Mouse (Mus musculus) olfactory bulb, adult 2 months (tissue): ENCODE measurements around the gene Speg.

Source experiments
- CTCF ChIP-seq: fragments of 200-500 bp; IDR thresholded peaks from 2 replicates; pipeline ENCODE4 v1.5.1; 2012; ENCODE audit warnings: low read depth, mild to moderate bottlenecking, low read length, moderate library complexity; ENCODE audit not compliant: insufficient read depth
- POLR2A ChIP-seq: fragments of 200-500 bp; IDR thresholded peaks from 2 replicates; pipeline ENCODE4 v1.6.1; 2012; ENCODE audit warnings: mild to moderate bottlenecking, low read depth, low read length, moderate library complexity; ENCODE audit not compliant: insufficient read depth

DNA sequence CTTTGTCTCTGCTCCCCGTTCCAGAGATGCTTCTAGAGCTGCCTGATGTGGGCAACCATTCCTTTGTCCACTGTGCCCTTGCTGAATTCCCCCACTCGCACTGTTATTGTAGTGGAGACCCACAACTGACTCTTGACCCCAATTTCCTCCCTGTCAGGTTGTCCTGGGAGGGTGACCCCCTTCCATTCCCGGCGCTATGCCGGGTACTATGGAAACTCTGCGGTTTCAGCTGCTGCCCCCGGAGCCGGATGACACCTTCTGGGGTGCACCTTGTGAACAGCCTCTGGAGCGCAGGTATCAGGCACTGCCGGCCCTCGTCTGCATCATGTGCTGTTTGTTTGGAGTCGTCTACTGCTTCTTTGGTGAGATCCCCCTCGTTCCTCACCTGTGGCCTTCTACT is 104.9 kb downstream of the Speg start:
- TF ChIP-seq CTCF (no peak), POLR2A (no peak)
